Mouse (Mus musculus): ENCODE data around the gene Gca. TPM values are rescaled to one million over a fixed set of nuclear protein-coding genes. Genes with fewer than 3 reads are reported as not detected.

The Gca gene
- 1 to 10 TPM; 3.7 to 3.8 TPM for total RNA-seq (2021)
- 1.7 TPM in 2 replicates for polyA plus RNA-seq (2012; rRNA removed)
- long read RNA-seq, partial matches to known transcripts: 0 of 3 reads
- long read RNA-seq, other reads (novel, unspliced or antisense): 0 of 3 reads

DNA sequence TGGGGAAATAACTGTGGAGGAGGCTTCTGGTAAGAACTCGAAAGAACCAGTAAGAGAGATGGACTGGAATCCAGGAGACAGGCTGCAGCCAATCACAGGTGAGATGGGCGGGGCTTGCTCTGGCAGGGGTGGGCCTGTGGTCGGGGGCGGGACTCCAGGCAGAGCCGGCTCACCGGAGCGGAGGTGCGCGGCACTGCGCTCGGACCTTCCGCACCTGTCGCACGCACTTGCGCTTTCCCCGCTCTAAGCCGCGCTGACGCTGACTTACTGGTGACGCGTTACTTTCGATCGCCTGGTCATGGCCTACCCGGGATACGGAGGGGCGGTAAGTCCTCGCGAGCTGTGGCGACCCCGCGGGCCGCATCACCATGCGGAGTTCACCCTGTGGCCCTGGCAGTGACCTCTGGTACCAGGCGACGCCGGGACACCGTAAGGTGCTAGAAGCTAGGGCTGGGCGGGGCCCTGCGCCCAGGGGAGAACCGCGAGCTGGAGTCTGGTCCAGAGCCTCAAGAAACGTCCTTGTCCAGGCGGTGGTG is at the start of gene Gca:
Gene Gca (plus strand): TSS at position 151 of the 536 bp plus-strand sequence.
- peak; percentile 88 for DNase-seq

- DNase-seq: no peak
Observed at GRCm38 (mm10) chr2:62618934-62619341, 45.1 kb upstream of the Gca start.

DNA sequence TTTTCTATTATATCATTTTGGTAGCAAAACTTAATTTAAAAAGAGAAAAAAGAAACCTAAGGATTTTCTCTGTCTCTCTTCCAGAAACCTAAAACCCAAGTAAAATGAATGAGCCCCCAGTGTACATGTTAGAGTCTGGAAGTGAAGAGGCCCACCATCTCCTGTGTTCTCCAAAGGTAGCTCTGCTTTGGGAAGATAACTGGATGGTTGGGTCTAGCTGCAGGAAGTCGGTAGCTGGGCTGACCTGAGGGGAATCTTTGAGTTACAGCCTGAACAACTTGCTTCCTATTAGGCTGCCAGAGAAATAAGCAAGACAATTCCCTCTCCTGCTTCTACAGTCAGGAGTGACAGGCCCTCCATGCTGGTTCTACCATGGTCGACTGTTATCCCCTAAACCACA is 44.4 kb upstream of the Gca start:
- DNase-seq: no peak

GRCm38 (mm10) chr2:62623024-62623441 is 41.1 kb upstream of the Gca start:
- no peak for DNase-seq

GRCm38 (mm10) chr2:62627728-62628127 is 36.4 kb upstream of the Gca start:
- DNase-seq: no peak

- DNase-seq: no peak
Observed at GRCm38 (mm10) chr2:62628356-62628755, 35.7 kb upstream of the Gca start.

DNA sequence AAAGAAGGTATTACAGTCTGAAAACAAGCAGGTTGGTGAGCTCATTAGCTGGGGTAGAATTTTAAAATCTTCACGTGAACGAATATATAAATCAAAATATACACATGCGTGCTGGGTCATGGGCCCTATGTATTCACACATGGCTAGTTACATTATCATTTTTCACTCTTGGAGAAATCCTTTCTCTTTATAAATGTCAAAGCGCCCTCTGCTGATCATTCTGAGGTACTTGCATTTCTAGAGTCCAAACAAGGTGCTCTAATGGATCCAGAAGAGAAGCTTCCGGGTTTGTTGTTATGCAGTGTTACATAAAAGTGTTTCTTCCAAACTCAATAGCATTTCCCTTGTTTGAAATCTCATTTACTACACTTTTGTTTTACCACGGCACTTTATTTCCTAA is 33.6 kb upstream of the Gca start:
- DNase-seq: no peak

DNA sequence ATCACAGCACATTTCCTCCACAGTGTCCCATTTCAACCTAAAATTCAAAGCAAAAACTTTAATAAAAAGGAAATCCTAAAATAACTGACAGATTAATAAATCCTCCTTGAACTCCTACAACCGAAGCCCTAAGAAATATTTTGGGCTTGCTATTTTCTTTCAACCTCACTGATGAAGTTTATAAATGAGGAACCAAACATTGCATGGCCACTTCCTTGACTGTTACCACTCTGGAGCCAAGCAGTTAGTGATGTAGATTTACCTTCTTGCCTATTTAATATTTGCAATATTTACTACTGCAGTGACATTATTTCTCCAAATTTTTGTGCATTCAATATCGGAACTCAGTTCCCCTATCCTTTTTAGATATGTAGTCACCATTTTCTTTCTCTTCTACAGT is 24.2 kb upstream of the Gca start:
- DNase-seq: no peak

GRCm38 (mm10) chr2:62643405-62644305 is 20.4 kb upstream of the Gca start:
- DNase-seq: peak; percentile 61

DNA sequence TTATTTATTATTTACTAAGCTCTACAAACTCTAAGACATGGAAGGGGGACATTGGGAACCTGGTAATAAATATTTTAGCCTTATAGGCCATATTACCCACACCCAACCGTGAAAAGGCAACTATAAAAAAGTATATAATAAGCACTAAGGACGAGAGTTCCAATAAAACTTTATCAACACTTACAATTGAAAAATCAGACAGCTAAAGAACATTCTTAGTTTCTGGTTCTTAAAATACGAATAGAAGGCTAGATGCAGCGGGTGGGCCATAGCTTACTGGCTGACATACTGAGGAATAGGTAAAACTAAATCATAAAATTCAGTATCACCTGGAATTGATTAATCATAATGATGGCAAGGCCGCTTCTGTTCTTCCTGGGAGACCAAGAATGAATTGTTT is 19.2 kb upstream of the Gca start:
- no peak for DNase-seq

DNA sequence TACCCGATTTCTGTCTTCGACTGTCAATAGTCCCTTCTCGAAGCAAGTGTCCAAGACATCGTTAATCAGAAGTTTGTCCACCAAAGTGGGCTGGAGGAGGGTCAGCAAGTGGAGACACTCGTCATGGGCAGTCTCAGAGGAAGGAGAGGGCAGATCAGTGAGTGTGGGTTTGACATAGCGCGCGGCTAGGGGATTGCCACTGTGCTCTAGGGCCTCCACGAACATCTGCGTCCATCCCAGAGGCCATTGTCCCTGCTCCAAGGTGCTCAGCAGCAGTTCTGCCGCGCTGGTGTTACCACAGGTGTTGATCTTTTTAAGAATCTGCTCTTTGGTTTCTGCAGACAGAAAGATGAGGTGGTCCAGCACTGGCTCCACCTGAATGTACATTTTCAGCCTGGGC is 18.6 kb upstream of the Gca start:
- peak; percentile 30 for DNase-seq

GRCm38 (mm10) chr2:62646014-62646645 is 18.0 kb upstream of the Gca start, which contains the start of gene Ifih1:
TSS of gene Ifih1 (minus strand) at chr2:62646255.
- DNase-seq: peak; percentile 83

DNA sequence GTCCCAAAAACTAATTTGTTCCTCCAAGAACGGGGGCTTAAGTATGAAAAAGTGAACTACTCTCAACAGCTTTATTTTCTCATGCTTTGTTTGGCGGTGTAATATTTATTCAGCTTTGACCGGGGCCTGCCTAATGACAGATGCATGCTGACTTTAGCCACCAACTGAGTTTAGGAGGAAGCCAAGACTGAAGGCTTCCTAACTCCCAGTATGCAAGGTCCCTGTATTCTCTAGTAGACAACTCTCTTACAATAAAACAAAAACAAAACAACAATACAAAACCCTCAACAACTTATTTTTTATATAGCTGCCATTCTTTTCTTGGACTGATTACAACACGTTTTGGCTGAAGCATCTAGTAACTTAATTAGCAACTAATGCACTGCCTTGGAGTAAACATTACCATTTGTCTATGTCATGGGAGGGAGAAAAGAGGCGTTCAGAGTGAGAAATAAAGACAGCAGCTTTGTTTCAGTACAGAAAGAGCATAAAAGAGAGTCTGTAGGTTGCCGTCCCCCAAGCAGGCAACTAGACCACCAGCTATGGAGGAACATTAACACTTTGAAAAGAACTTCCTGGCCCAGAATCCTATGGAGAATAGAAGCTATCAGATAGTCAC is 17.3 kb upstream of the Gca start:
- DNase-seq: no peak

DNA sequence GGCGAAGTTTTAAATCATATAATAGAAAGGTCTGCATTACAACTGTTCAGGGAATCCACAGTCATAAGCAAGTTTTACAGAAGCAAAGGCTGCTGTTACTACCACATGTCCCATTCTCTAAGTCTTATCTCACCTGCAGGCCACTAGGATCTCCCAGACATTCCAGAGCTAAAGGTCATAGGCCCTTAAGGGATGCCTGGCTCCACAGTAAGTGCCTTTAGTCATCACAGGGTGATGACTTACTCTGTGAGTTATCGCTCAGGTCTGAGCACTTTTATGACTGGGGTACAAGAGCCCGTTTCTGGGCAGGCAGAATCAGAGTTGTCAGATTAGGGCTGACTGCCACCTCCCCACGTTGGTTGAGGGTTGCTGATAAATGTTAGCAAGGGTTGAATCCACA is 12.2 kb upstream of the Gca start:
- DNase-seq: no peak

GRCm38 (mm10) chr2:62652466-62652865 is 11.6 kb upstream of the Gca start:
- no peak for DNase-seq

DNA sequence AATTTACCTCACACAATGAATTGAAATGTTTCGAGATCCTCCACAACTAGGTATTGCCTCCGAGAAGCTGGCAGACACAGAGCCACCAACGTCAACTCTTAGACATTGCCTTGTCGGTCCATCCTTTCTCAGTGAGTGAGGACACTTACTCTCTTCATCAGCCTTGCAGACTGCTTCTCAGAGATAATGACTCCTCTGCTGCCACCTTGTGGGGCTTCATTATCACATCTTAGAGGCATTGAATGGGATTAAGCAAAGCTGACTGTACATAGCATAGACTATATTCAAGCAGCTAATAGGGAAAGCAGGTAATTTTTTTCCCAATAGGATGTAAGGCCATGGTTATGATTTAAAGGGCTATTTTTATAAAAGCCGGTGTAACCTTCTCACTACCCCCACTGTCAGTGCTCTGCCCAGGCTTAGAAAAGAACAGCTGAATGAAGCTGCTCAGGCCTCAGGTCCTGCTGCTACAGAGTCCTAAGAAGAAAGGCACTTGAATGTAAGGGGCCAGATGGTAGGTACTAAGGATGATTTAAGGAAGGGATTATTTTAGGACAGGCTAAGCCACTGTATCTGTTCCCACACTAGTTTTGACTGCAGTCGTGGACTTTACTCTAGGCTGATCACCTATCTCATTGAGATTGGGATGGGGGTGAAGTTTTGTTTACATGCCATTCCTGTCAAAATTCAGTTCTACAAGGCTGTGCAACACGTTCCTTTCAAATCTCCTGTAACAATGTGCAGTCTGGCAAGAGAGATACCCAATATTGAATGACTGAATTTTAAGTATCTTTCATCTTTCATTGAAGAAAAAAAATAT is 9.4 kb upstream of the Gca start:
- peak; percentile 60 for DNase-seq

DNA sequence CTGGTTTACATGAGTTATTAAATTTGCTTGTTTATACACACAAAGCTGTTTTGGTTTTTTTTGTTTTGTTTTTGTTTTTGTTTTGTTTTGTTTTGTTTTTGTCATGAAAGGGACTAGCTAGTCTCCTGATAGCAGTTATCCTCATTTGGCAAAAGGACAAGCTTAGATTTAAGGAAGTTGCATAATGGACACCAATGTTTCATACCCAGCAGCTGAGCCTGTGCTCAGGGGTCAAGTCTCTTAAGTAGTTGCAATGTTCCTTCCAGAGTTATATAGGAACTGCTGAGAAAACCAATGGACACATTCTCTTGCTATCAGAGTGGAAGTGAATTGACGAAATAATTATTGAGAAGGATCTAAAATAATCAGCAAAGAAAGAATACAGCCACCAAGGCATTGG is 8.0 kb upstream of the Gca start:
- no peak for DNase-seq

DNA sequence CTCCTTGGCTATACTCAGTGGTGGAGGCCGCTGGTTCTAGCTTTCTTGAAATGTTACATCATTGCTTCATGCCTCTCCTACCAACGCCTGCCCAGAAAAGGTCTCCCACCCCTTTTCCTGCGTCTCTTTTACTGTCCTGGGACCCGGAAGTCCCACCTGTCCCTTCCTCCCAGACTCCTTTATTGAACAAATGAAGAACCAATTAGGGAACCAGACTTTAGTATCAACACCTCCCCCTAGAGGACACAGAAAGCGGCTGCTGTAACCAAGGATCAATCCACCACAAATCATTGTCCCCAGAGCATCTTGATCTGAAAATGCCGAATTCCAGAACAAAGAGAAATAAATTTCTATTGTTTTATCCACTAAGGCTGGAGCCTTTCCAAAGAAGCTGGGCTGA is 3.5 kb upstream of the Gca start:
- DNase-seq: no peak

DNA sequence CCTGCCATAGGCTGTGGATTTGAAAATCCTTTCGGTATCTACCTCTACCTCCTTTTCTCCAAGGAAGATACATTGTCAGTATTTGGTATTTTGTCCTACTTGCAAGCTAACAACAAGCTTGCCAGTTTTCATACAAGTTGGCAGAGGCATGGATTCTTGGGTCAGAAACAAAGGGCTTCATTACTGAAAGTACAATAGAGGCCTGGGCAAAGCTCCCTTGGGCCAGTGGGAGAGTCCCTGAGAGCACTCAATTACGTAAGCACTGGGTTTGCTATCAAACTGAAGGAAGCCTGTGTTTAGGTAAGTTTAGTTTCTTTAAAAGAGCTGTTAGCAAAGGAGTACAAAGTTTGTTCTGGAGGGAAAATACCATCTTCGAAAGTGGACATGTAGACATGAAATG is 1.5 kb upstream of the Gca start:
- DNase-seq: no peak

GRCm38 (mm10) chr2:62664839-62665238 is 754 bp downstream of the Gca start:
- DNase-seq: no peak

- no peak for DNase-seq
Observed at GRCm38 (mm10) chr2:62665536-62665935, 1.5 kb downstream of the Gca start.

GRCm38 (mm10) chr2:62669848-62670247 is 5.8 kb downstream of the Gca start:
- no peak for DNase-seq

Measured in adrenal gland, adult 2 months (tissue).